In the genomic region with DNA sequence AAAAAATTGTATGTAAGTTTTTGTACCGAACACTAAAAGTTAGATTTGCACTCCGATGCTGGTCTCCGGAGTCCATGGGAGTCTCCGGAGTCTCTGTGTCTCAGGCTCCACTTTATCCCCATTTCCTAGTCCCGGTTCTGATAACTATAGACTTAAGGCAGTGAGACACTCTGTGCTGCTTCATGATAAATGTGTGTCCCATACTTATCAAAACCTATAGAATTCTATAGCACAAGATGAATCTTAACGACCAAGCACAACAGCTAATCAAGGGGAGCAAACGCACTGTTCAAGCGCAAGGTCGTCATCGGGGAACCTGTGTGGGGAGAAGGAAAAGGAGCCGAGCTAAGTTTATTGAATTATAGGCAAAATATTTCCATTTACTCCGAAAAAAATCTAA, we compare ENCODE assay signal across 15 mouse cellular contexts.
DNase-seq lines count a peak whose midpoint lies in the region; ATAC-seq lines count a peak whose summit lies in the region.
"Had no signal": no experiment of that assay in that cellular context is flagged by ENCODE, and none has a peak within 500 bp of the region (broad histone marks: within the 10 kb centered on the region; RNA-seq: fewer than 3 reads in every experiment).

No protein-coding gene starts in this region.

- DNase-seq in hindbrain, embryonic 10.5 days (ENCODE audit: low spot score): no peak
- no peak for DNase-seq in hindbrain, embryonic 11.5 days (ENCODE audit: low spot score)
- peak; percentile 85 for DNase-seq in midbrain, embryonic 11.5 days (ENCODE audit: low spot score, missing footprints)
- no peak for DNase-seq in layer of hippocampus, postnatal 25 days (ENCODE audit: extremely low spot score in 1 of 2, low spot score in 1 of 2)
- DNase-seq in cerebellum, postnatal 4 days (ENCODE audit: low spot score in 2 of 2): no peak
- DNase-seq: cerebellum, adult 8-10 months; kidney, adult 9 months; lung, adult 2 months; midbrain, embryonic 14.5 days; right cerebral cortex, adult 18-20 months; thymus, postnatal 25 days had no signal

- H3K4me3 ChIP-seq in hindbrain, embryonic 10.5 days: peak overlapping the region; percentile 14; the same call in 1 of the 2 replicates
- H3K4me3 ChIP-seq in hindbrain, embryonic 11.5 days (ENCODE audit: low read depth, low read length): no peak overlapping the region
- no peak overlapping the region for H3K4me3 ChIP-seq in midbrain, embryonic 11.5 days (ENCODE audit: low read depth, low read length)
- no peak overlapping the region for H3K4me3 ChIP-seq in midbrain, embryonic 16.5 days (ENCODE audit: low read depth, low read length)
- H3K4me3 ChIP-seq in intestine, embryonic 15.5 days (replicated peaks): no peak overlapping the region
- 0 out of 2 replicates have a peak overlapping the region, but pooled peaks have one; percentile 10 for H3K4me3 ChIP-seq in stomach, embryonic 16.5 days (replicated peaks; ENCODE audit: low read length)
- H3K4me3 ChIP-seq: neural tube, embryonic 15.5 days had no signal

- peaks cover 27% of the 10 kb centered on the region for H3K4me1 ChIP-seq in hindbrain, embryonic 10.5 days (replicated peaks)
- H3K4me1 ChIP-seq in hindbrain, embryonic 11.5 days (replicated peaks; ENCODE audit: control insufficient read depth, insufficient read depth, low read length): no peaks in the 10 kb centered on the region
- peaks cover 8% of the 10 kb centered on the region for H3K4me1 ChIP-seq in midbrain, embryonic 11.5 days (ENCODE audit: control insufficient read depth, insufficient read depth, low read length)
- peaks cover 7% of the 10 kb centered on the region for H3K4me1 ChIP-seq in midbrain, embryonic 16.5 days (ENCODE audit: control insufficient read depth, insufficient read depth, low read length)
- peaks cover 4% of the 10 kb centered on the region; the same call in 1 of the 2 replicates for H3K4me1 ChIP-seq in intestine, embryonic 15.5 days (replicated peaks)
- H3K4me1 ChIP-seq in stomach, embryonic 16.5 days (ENCODE audit: control insufficient read depth, insufficient read depth, low read length): peaks cover 8% of the 10 kb centered on the region; the same call in 1 of the 2 replicates

- no peak for ATAC-seq in hindbrain, embryonic 11.5 days (ENCODE audit: low FRiP score)
- no peak for ATAC-seq in midbrain, embryonic 11.5 days (ENCODE audit: low FRiP score)
- ATAC-seq in midbrain, embryonic 16.5 days: no peak
- no peak for ATAC-seq in intestine, embryonic 15.5 days
- no peak for ATAC-seq in stomach, embryonic 16.5 days (ENCODE audit: insufficient read depth, low FRiP score)

- H3K27me3 ChIP-seq in hindbrain, embryonic 10.5 days (ENCODE audit: insufficient read depth, poor library complexity, severe bottlenecking): peaks cover 63% of the 10 kb centered on the region
- H3K27me3 ChIP-seq in hindbrain, embryonic 11.5 days (ENCODE audit: control insufficient read depth, insufficient read depth, low read length): peaks cover 10% of the 10 kb centered on the region; the same call in 1 of the 2 replicates
- peaks cover 19% of the 10 kb centered on the region for H3K27me3 ChIP-seq in midbrain, embryonic 11.5 days (ENCODE audit: control insufficient read depth, insufficient read depth, low read length)
- peaks cover 6% of the 10 kb centered on the region; the same call in 1 of the 2 replicates for H3K27me3 ChIP-seq in midbrain, embryonic 16.5 days (ENCODE audit: control insufficient read depth, insufficient read depth, low read depth, low read length)
- H3K27me3 ChIP-seq in intestine, embryonic 15.5 days (replicated peaks): no peaks in the 10 kb centered on the region
- H3K27me3 ChIP-seq in stomach, embryonic 16.5 days (ENCODE audit: control insufficient read depth, insufficient read depth, low read length): peaks cover 7% of the 10 kb centered on the region

- no peak overlapping the region for H3K9ac ChIP-seq in hindbrain, embryonic 11.5 days (ENCODE audit: low read depth, low read length)
- H3K9ac ChIP-seq in midbrain, embryonic 11.5 days (ENCODE audit: low read length): no peak overlapping the region
- H3K9ac ChIP-seq in midbrain, embryonic 16.5 days (ENCODE audit: low read depth, low read length): no peak overlapping the region
- no peak overlapping the region for H3K9ac ChIP-seq in intestine, embryonic 15.5 days
- H3K9ac ChIP-seq in stomach, embryonic 16.5 days (ENCODE audit: low read length): no peak overlapping the region
- H3K9ac ChIP-seq: neural tube, embryonic 15.5 days had no signal

- 42% methylated on average over 12 of the region's 12 CpGs for WGBS in hindbrain, embryonic 10.5 days
- 40% methylated on average over 12 of the region's 12 CpGs for WGBS in hindbrain, embryonic 11.5 days
- WGBS in midbrain, embryonic 11.5 days: 46% methylated on average over 12 of the region's 12 CpGs
- WGBS in midbrain, embryonic 16.5 days: 47% methylated on average over 12 of the region's 12 CpGs
- 37% methylated on average over 12 of the region's 12 CpGs for WGBS in intestine, embryonic 15.5 days
- WGBS in stomach, embryonic 16.5 days: 42% methylated on average over 12 of the region's 12 CpGs

- no peaks in the 10 kb centered on the region for H3K36me3 ChIP-seq in hindbrain, embryonic 10.5 days
- no peaks in the 10 kb centered on the region for H3K36me3 ChIP-seq in hindbrain, embryonic 11.5 days (ENCODE audit: control insufficient read depth, insufficient read depth, low read length)
- no peaks in the 10 kb centered on the region for H3K36me3 ChIP-seq in midbrain, embryonic 11.5 days (ENCODE audit: control insufficient read depth, insufficient read depth, low read length)
- H3K36me3 ChIP-seq in midbrain, embryonic 16.5 days (ENCODE audit: control insufficient read depth, insufficient read depth, low read length): 0 out of 2 replicates have a peak, but pooled peaks cover 2% of the 10 kb centered on the region
- no peaks in the 10 kb centered on the region for H3K36me3 ChIP-seq in intestine, embryonic 15.5 days
- no peaks in the 10 kb centered on the region for H3K36me3 ChIP-seq in stomach, embryonic 16.5 days (ENCODE audit: control insufficient read depth, insufficient read depth, low read length)

- H3K9me3 ChIP-seq in hindbrain, embryonic 10.5 days: no peaks in the 10 kb centered on the region
- H3K9me3 ChIP-seq in hindbrain, embryonic 11.5 days (ENCODE audit: control insufficient read depth, low read length): no peaks in the 10 kb centered on the region
- no peaks in the 10 kb centered on the region for H3K9me3 ChIP-seq in midbrain, embryonic 11.5 days (ENCODE audit: control insufficient read depth, low read length)
- no peaks in the 10 kb centered on the region for H3K9me3 ChIP-seq in midbrain, embryonic 16.5 days (replicated peaks; ENCODE audit: control insufficient read depth, low read length, poor library complexity, severe bottlenecking)
- H3K9me3 ChIP-seq in intestine, embryonic 15.5 days: no peaks in the 10 kb centered on the region
- H3K9me3 ChIP-seq in stomach, embryonic 16.5 days (replicated peaks; ENCODE audit: control insufficient read depth, low read length): no peaks in the 10 kb centered on the region
- H3K9me3 ChIP-seq: neural tube, embryonic 15.5 days had no signal

- H3K27ac ChIP-seq in hindbrain, embryonic 10.5 days: no peak overlapping the region
- no peak overlapping the region for H3K27ac ChIP-seq in hindbrain, embryonic 11.5 days (ENCODE audit: low read depth, low read length)
- H3K27ac ChIP-seq in midbrain, embryonic 11.5 days (ENCODE audit: low read depth, low read length): no peak overlapping the region
- no peak overlapping the region for H3K27ac ChIP-seq in midbrain, embryonic 16.5 days (ENCODE audit: low read length)
- H3K27ac ChIP-seq in intestine, embryonic 15.5 days: no peak overlapping the region
- H3K27ac ChIP-seq in stomach, embryonic 16.5 days (ENCODE audit: low read length): 0 out of 2 replicates have a peak overlapping the region, but pooled peaks have one; percentile 6
- H3K27ac ChIP-seq: neural tube, embryonic 15.5 days had no signal

- H3K4me2 ChIP-seq in hindbrain, embryonic 11.5 days (replicated peaks; ENCODE audit: low read depth, low read length): no peak overlapping the region
- H3K4me2 ChIP-seq in midbrain, embryonic 11.5 days: no peak overlapping the region
- H3K4me2 ChIP-seq in midbrain, embryonic 16.5 days (ENCODE audit: low read length): no peak overlapping the region
- peak overlapping the region; percentile 43; the same call in 1 of the 2 replicates for H3K4me2 ChIP-seq in intestine, embryonic 15.5 days (replicated peaks)
- H3K4me2 ChIP-seq in stomach, embryonic 16.5 days (ENCODE audit: low read depth, low read length): peak overlapping the region; percentile 39

Comparison
In these comparisons a context has a peak if more than half of its experiments do, and no peak if none do; other contexts are left out.
1. H3K4me3 ChIP-seq: peak in hindbrain, embryonic 10.5 days (single experiment) and stomach, embryonic 16.5 days (single experiment); none in hindbrain, embryonic 11.5 days (single experiment), midbrain, embryonic 11.5 days (single experiment), midbrain, embryonic 16.5 days (single experiment) and intestine, embryonic 15.5 days (single experiment).
2. H3K4me2 ChIP-seq: peak in intestine, embryonic 15.5 days (single experiment) and stomach, embryonic 16.5 days (single experiment); none in hindbrain, embryonic 11.5 days (single experiment), midbrain, embryonic 11.5 days (single experiment) and midbrain, embryonic 16.5 days (single experiment).